Mouse (Mus musculus): ENCODE results near the gene Zfp646. TPM values are rescaled to one million over a fixed set of nuclear protein-coding genes. Genes with fewer than 3 reads are reported as not detected.
"Not testable (repeated sequence)": the region's sequence is repeated elsewhere in the genome, so short reads cannot be mapped to it uniquely, and the experiment has no call there.

Zfp646 gene
- polyA plus RNA-seq, 1 experiment from 2014 or later: 9.3 TPM

DNA sequence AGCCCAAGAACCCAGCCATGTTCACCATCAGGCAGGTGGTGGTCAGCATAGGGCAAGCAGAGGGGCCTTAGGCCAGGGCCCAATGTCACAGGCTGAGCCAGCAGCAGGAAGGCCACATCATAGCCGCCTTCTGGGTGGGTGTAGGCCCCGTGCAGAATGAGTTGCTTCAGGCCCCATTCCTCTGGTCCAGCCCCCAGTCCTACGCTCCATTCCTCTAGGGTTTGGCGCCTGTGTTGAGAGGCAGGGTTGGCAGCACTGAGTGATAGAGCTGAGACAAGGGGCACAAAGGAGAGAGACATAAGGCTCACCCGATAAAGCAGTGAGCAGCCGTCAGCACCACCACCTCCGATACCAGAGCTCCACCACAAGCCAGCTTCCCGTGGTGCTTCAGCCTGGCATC, 11.2 kb downstream of the Zfp646 start:
- Histone ChIP-seq H3K27ac (replicated peaks) (no peak overlapping the region), H3K4me2 (no peak overlapping the region), H3K4me1 (replicated peaks) (peaks cover 23% of the 10 kb centered on the region), H3K27me3 (no peaks in the 10 kb centered on the region), H3K9ac (no peak overlapping the region), H3K4me3 (no peak overlapping the region), H3K36me3 (peaks cover 71% of the 10 kb centered on the region), H3K9me3 (no peaks in the 10 kb centered on the region)
- WGBS: 84% methylated on average over 8 of the region's 8 CpGs
- no peak for ATAC-seq (ENCODE audit: low FRiP score, low read depth)

DNA sequence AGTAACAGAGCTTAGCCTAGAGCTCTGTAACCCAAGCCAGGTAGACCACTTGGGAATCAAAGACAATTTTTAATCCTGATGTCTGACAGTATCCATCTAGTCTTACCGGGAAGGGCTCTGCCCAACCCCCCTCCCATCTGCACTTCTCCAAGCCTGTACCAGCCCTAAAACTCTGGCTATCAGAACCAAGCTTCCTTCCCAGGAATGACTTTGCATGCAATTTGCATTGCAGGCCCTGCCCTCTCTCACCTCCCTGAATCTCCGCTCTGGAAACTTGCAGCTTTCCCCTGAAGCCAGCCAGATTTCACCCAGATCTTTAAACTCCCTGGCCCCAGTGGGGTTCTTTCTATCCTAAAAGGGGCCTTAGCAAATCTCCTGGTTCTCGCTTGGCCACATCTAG, 11.8 kb downstream of the Zfp646 start:
- Histone ChIP-seq H3K27me3 (no peaks in the 10 kb centered on the region), H3K4me3 (no peak overlapping the region), H3K36me3 (peaks cover 69% of the 10 kb centered on the region), H3K4me2 (no peak overlapping the region), H3K27ac (replicated peaks) (no peak overlapping the region), H3K4me1 (replicated peaks) (peaks cover 23% of the 10 kb centered on the region), H3K9ac (no peak overlapping the region), H3K9me3 (no peaks in the 10 kb centered on the region)
- WGBS: 87% methylated on average over 3 of the region's 3 CpGs
- ATAC-seq (ENCODE audit: low FRiP score, low read depth): no peak

DNA sequence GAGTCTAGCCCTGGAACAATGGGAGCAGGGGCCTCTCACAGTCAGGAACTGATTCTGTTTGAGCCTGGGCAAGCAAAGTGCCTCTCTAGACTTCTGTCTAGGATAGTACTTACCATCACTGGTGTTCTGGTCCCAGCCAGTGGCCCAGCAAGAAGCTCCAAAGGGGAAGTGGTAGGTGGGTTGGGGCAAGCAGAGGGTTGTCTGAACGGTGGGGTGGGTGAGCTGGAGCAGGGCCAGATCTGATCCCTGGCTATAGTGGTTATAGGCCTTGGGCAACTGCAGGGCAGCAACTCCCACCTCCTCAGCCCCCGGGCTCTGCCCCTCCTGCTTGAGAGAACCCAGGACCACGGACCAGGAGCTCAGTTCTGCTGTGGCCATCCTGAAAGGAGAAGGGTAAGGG, 12.8 kb downstream of the Zfp646 start:
- H3K27ac ChIP-seq (replicated peaks): no peak overlapping the region
- H3K36me3 ChIP-seq: peaks cover 64% of the 10 kb centered on the region
- peaks cover 16% of the 10 kb centered on the region for H3K4me1 ChIP-seq (replicated peaks)
- no peak for ATAC-seq (ENCODE audit: low FRiP score, low read depth)
- no peak overlapping the region for H3K4me2 ChIP-seq
- H3K4me3 ChIP-seq: no peak overlapping the region
- H3K27me3 ChIP-seq: no peaks in the 10 kb centered on the region
- no peaks in the 10 kb centered on the region for H3K9me3 ChIP-seq
- 81% methylated on average over 3 of the region's 3 CpGs for WGBS
- H3K9ac ChIP-seq: no peak overlapping the region

DNA sequence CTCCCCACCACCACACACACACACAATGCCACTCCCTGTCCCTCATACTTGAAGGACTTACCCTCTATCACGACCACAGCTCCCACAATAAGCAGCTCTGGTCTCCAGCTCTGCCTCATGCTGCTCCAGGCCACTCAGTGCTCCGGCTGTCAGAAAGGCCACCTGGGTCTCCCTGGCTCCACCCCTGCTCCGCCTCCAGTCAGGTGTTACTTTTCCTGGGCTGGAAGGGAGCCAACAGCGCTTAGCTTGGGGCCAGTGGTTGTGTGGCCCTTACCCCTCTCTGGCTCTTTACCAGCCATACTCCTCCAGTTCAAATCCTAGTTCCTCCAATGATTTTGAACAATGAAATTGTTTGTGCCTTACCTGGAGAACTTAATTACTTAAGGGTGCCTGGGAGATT, 14.8 kb downstream of the Zfp646 start, which contains the start of gene Prss53:
TSS of gene Prss53 (minus strand) at position 173 of the 400 bp plus-strand sequence.
- Histone ChIP-seq H3K27ac (replicated peaks) (no peak within 1 kb of the TSS), H3K36me3 (peaks cover 48% of the 10 kb centered on the region), H3K9me3 (no peaks in the 10 kb centered on the region), H3K4me1 (replicated peaks) (peaks cover 17% of the 10 kb centered on the region), H3K9ac (no peak within 1 kb of the TSS), H3K4me3 (no peak within 1 kb of the TSS), H3K4me2 (no peak within 1 kb of the TSS), H3K27me3 (no peaks in the 10 kb centered on the region)
- 41% methylated on average over 4 of the region's 4 CpGs for WGBS
- no peak for ATAC-seq (ENCODE audit: low FRiP score, low read depth)

DNA sequence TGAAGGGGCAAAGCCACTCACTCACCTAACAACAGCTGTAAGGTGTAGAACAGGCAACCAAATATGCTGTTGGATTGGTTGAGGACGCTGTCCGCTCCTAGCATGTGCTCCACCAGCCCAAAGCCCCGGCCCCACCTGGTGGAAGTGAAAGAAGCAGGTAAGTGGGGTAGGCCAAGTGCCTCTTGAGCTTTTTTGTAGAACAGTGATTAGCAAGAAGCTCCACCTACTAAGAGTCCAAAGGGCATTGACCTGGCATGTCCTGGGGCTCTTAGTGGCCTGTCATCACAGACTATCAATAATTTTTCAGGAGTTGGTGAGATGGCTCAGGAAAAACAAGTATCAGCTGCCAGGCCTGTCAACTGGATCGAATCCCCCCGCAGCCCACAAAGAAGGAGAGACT, 18.5 kb downstream of the Zfp646 start:
- Histone ChIP-seq H3K4me3 (peak overlapping the region; percentile 82), H3K4me2 (peak overlapping the region; percentile 87), H3K9ac (no peak overlapping the region), H3K9me3 (no peaks in the 10 kb centered on the region), H3K27me3 (no peaks in the 10 kb centered on the region), H3K27ac (replicated peaks) (no peak overlapping the region), H3K4me1 (replicated peaks) (peaks cover 11% of the 10 kb centered on the region), H3K36me3 (peaks cover 14% of the 10 kb centered on the region)
- WGBS: 87% methylated on average over 5 of the region's 5 CpGs
- no peak for ATAC-seq (ENCODE audit: low FRiP score, low read depth)

DNA sequence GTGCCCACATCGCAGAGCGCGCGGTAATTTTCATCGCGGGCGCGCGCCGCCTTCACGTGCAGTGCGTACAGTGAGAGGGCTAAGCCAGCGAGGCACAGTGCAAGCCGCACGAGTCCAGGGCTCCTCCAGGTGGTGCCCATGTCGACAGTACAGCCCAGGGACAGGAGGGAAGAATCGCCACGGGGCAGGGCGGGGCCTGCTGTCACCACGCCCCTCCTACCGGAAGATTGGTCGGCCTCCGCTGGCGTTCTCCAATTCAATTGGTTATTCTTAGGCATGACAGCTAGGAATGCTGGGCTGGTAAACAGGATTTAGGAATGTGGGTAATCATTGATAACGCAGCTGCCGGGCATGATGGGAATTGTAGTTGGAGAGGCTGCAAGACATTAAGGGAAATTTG, 19.4 kb downstream of the Zfp646 start, which contains the start of the genes Gm21974 and Vkorc1:
TSS of gene Gm21974 (minus strand) at position 13 of the 400 bp plus-strand sequence.
TSS of gene Vkorc1 (minus strand) at position 176 of the 400 bp plus-strand sequence.
- Histone ChIP-seq H3K4me2 (peak within 1 kb of the TSS; percentile 87), H3K27me3 (no peaks in the 10 kb centered on the region), H3K36me3 (peaks cover 10% of the 10 kb centered on the region), H3K4me3 (peak within 1 kb of the TSS; percentile 82), H3K27ac (replicated peaks) (peak within 1 kb of the TSS; percentile 83), H3K9ac (peak within 1 kb of the TSS; percentile 68), H3K4me1 (replicated peaks) (peaks cover 11% of the 10 kb centered on the region), H3K9me3 (no peaks in the 10 kb centered on the region)
- ATAC-seq (ENCODE audit: low FRiP score, low read depth): peak; percentile 98
- WGBS: 0% methylated on average over 26 of the region's 26 CpGs

DNA sequence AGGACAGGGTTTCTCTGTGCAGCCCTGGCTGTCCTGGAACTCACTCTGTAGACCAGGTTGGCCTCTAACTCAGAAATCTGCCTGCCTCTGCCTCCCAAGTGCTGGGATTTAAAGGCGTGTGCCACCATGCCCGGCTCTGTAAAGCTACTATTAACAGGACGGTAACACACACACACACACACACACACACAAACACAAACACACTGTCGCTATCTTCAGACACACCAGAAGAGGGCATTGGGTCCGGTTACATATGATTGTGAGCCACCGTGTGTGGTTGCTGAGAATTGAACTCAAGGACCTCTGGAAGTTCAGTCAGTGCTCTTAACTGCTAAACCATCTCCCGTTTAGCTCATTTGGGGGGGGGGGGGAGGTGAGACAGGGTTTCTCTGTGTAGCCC, 19.9 kb downstream of the Zfp646 start:
- peak overlapping the region; percentile 82 for H3K4me3 ChIP-seq
- 71% methylated on average over 7 of the region's 7 CpGs for WGBS
- ATAC-seq (ENCODE audit: low FRiP score, low read depth); H3K9ac ChIP-seq; H3K27me3 ChIP-seq; H3K36me3 ChIP-seq; H3K9me3 ChIP-seq: not testable (repeated sequence)
- H3K27ac ChIP-seq (replicated peaks): 0 out of 2 replicates have a peak overlapping the region, but pooled peaks have one; percentile 51
- H3K4me2 ChIP-seq: peak overlapping the region; percentile 87
- peaks cover 11% of the 10 kb centered on the region for H3K4me1 ChIP-seq (replicated peaks)

DNA sequence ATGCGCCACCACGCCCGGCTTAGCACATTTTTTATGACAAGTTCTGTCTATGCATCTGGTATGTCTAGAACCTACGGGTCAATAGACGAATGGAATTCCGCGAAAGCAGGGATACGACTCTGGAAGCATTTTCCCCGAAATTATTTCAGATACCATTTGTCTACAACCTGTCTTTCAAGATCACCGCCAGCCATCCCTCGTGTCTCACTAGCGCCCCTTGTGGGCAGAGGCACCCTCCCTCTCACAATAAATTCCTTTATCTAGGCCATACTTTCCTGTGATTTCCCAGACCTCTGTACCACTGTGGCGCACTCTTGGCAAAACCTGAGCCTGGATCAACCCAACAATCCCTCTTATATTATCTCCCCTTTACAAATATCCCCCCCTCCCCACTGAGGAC, 20.4 kb downstream of the Zfp646 start:
- WGBS: 57% methylated on average over 13 of the region's 13 CpGs
- no peak for ATAC-seq (ENCODE audit: low FRiP score, low read depth)
- Histone ChIP-seq H3K27ac (replicated peaks) (no peak overlapping the region), H3K36me3 (peaks cover 10% of the 10 kb centered on the region), H3K27me3 (no peaks in the 10 kb centered on the region), H3K9ac (no peak overlapping the region), H3K4me3 (no peak overlapping the region), H3K4me1 (replicated peaks) (peaks cover 11% of the 10 kb centered on the region), H3K9me3 (no peaks in the 10 kb centered on the region), H3K4me2 (no peak overlapping the region)

DNA sequence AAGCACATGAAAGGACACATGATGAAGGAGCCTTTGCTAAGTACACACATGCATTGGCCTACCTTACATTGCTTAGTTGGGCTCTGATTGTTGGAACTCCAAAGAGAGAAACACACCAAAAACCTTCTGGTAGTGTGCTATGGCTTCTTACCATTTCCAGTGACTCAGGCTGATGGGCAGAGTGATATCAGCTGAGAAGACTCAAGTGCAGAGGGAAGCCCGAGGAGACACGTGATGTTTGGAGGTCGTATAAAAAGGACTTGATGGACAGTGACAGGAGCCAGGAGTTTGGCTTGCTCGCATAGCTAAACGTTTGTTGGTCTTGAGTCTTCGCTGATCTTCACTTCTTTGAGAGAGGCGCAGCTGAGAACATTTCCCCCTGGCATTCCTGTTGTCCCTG, 21.5 kb downstream of the Zfp646 start:
- no peak overlapping the region for H3K27ac ChIP-seq (replicated peaks)
- H3K36me3 ChIP-seq: peaks cover 8% of the 10 kb centered on the region
- no peaks in the 10 kb centered on the region for H3K9me3 ChIP-seq
- peaks cover 11% of the 10 kb centered on the region for H3K4me1 ChIP-seq (replicated peaks)
- H3K4me2 ChIP-seq: no peak overlapping the region
- ATAC-seq (ENCODE audit: low FRiP score, low read depth): no peak
- H3K27me3 ChIP-seq: no peaks in the 10 kb centered on the region
- no peak overlapping the region for H3K9ac ChIP-seq
- H3K4me3 ChIP-seq: no peak overlapping the region
- 92% methylated on average over 7 of the region's 7 CpGs for WGBS

DNA sequence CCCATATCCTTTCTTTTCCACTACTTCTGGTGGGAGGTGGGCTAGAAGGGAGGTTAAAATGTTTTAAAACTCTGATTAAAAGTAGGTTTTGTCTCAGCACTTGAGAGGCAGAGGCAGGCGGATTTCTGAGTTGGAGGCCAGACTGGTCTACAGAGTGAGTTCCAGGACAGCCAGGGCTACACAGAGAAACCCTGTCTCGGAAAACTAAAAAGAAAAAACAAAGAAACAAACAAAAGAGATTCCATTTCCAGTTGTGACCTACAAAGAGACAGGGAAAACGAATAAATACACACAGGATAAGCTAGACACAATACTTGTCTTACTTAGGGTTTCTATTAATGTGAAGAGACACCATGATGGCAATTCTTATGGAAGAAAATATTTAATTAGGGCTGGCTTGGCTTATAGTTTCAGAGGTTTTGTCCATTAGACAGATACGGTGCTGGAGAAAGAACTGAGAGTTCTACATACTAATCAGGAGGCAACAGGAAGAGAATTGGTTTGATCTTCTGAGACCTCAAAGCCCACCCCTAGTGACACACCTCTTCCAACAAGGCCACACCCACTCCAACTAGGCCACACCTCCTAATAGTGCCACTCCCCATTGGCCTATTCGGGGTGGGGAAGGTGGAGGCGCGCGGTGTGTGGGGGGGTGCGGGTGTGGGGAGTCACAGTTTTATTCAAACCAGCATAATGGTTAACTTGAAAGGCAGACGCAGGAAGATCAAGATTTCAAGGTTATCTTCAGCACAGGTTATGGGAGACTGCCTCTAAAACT, 22.3 kb downstream of the Zfp646 start:
- no peaks in the 10 kb centered on the region for H3K27me3 ChIP-seq
- no peak overlapping the region for H3K4me2 ChIP-seq
- peaks cover 11% of the 10 kb centered on the region for H3K4me1 ChIP-seq (replicated peaks)
- H3K4me3 ChIP-seq: no peak overlapping the region
- H3K27ac ChIP-seq (replicated peaks): no peak overlapping the region
- H3K9me3 ChIP-seq: no peaks in the 10 kb centered on the region
- 37% methylated on average over 10 of the region's 10 CpGs for WGBS
- ATAC-seq (ENCODE audit: low FRiP score, low read depth): no peak
- H3K9ac ChIP-seq: no peak overlapping the region
- H3K36me3 ChIP-seq: no peaks in the 10 kb centered on the region

DNA sequence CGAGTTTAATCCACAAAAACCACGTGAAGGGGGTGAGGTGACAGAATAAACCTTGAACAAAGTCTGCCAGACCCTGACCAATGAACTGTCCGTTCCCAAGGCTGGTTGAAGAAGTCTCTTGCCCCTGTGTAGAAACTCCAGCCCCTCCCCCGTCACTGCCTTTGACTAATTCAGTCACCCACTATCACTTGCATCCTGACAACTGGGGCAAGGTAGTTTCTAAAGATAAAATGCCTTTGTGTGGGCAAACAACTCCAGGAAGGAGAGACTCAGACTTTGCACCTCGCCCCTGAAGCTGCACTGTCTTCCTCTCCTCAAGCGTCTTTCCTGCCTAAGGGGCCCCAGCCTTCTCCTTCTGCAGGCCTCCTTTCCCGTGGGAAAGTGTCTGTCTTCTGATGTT, 24.0 kb downstream of the Zfp646 start:
- no peak overlapping the region for H3K4me2 ChIP-seq
- ATAC-seq (ENCODE audit: low FRiP score, low read depth): no peak
- H3K27ac ChIP-seq (replicated peaks): no peak overlapping the region
- H3K4me1 ChIP-seq (replicated peaks): peaks cover 10% of the 10 kb centered on the region
- no peaks in the 10 kb centered on the region for H3K9me3 ChIP-seq
- H3K36me3 ChIP-seq: no peaks in the 10 kb centered on the region
- 59% methylated on average over 7 of the region's 7 CpGs for WGBS
- H3K27me3 ChIP-seq: no peaks in the 10 kb centered on the region
- no peak overlapping the region for H3K9ac ChIP-seq
- H3K4me3 ChIP-seq: no peak overlapping the region

DNA sequence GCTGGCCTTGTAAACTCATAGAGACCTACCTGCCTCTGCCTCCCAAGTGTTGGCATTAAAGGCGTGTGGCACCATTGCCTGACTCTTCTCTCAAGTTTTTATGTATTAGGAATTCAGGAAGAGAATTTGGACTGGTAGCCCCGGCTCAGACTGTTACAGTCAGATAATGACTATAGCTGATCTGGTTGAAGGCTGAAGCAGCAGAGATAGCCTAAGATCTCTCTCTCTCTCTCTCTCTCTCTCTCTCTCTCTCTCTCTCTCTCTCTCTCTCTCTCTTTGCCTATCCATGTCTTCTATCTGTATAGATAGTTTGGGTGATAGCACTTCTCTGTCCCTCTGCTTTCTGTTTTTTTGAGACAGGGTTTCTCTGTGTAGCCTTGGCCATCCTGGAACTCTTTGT, 25.8 kb downstream of the Zfp646 start:
- WGBS: 87% methylated on average over 2 of the region's 2 CpGs
- Histone ChIP-seq H3K9ac (no peak overlapping the region), H3K27me3 (no peaks in the 10 kb centered on the region), H3K4me1 (replicated peaks) (peaks cover 14% of the 10 kb centered on the region), H3K9me3 (no peaks in the 10 kb centered on the region), H3K36me3 (peaks cover 5% of the 10 kb centered on the region), H3K4me2 (no peak overlapping the region), H3K4me3 (no peak overlapping the region), H3K27ac (replicated peaks) (no peak overlapping the region)
- no peak for ATAC-seq (ENCODE audit: low FRiP score, low read depth)
